Mouse (Mus musculus) stomach, postnatal 0 days (tissue): Measurements from ENCODE around the gene Laptm4a. TPM values are rescaled to one million over a fixed set of nuclear protein-coding genes. Genes with fewer than 3 reads are reported as not detected.

Source experiments
- ATAC-seq: fragments of 200-750 bp; cut with Nextera tagmentation; 2 replicates; pipeline ENCODE4 v1.8.0; 2017; ENCODE audit not compliant: low FRiP score, low TSS enrichment
- DNase-seq: peaks from one replicate; pipeline ENCODE4 v3.0.0-alpha.2; 2016; ENCODE audit warnings: low spot score
- H3K27ac ChIP-seq: fragments of 300-500 bp; sonication (generic); replicated peaks from 2 replicates; pipeline ENCODE4 v1.5.1; 2014; ENCODE audit warnings: mild to moderate bottlenecking, control low read depth
- H3K27me3 ChIP-seq: fragments of 300-500 bp; sonication (generic); 2 replicates; pipeline ENCODE4 v1.6.1; 2014; ENCODE audit warnings: low read length; ENCODE audit not compliant: control insufficient read depth, insufficient read depth
- H3K36me3 ChIP-seq: fragments of 300-500 bp; sonication (generic); 2 replicates; pipeline ENCODE4 v1.6.1; 2014; ENCODE audit warnings: low read length, mixed read lengths; ENCODE audit not compliant: control insufficient read depth, insufficient read depth
- H3K4me1 ChIP-seq: fragments of 300-500 bp; sonication (generic); replicated peaks from 2 replicates; pipeline ENCODE4 v1.6.1; 2014; ENCODE audit warnings: antibody characterized with exemption; ENCODE audit not compliant: control insufficient read depth, insufficient read depth
- H3K4me2 ChIP-seq: fragments of 300-500 bp; sonication (generic); replicated peaks from 2 replicates; pipeline ENCODE4 v1.6.1; 2014; ENCODE audit warnings: low read depth, mild to moderate bottlenecking, control low read depth, moderate library complexity
- H3K4me3 ChIP-seq: fragments of 300-500 bp; sonication (generic); 2 replicates; pipeline ENCODE4 v1.5.1; 2014; ENCODE audit warnings: low read depth, low read length, control low read depth
- H3K9ac ChIP-seq: fragments of 300-500 bp; sonication (generic); 2 replicates; pipeline ENCODE4 v1.6.1; 2014; ENCODE audit warnings: mild to moderate bottlenecking, low read length, control low read depth, mixed read lengths
- H3K9me3 ChIP-seq: fragments of 300-500 bp; sonication (generic); 2 replicates; pipeline ENCODE4 v1.6.1; 2016; ENCODE audit warnings: low read length; ENCODE audit not compliant: control insufficient read depth
- CTCF ChIP-seq: IDR thresholded peaks from 2 replicates; pipeline ENCODE4 v1.5.1; 2016; ENCODE audit warnings: antibody characterized with exemption, low read depth, mild to moderate bottlenecking, moderate library complexity
- EP300 ChIP-seq: optimal IDR thresholded peaks from 2 replicates; pipeline ENCODE3; 2016; ENCODE audit warnings: antibody characterized with exemption
- WGBS: fragments of 180-500 bp; shearing (Covaris S2); extraction: QIAGEN DNeasy Blood & Tissue Kit; methylation state at CpG from one replicate; pipeline ENCODE4 v1.1.7; 2014; 5-methylcytosine and 5-hydroxymethylcytosine counted together
- polyA plus RNA-seq: library from polyadenylated mRNA; unstranded; fragments of >200 nt; fragmentation: Nextera tagmentation; extraction: Ambion mirVana; gene quantifications from 2 replicates; pipeline ENCODE4 v1.2.1, GENCODE M21; 2015

Laptm4a gene
- polyA plus RNA-seq, 1 experiment from 2014 or later = 327 TPM

GRCm38 (mm10) chr12:8940011-8941005 is 18.8 kb downstream of the Laptm4a start:
- Histone ChIP-seq H3K4me2 (no peak overlapping the region), H3K36me3 (peaks cover 12% of the 10 kb centered on the region; the same call in 1 of the 2 replicates), H3K9me3 (no peaks in the 10 kb centered on the region), H3K27ac (no peak overlapping the region), H3K27me3 (no peaks in the 10 kb centered on the region), H3K4me1 (no peaks in the 10 kb centered on the region), H3K4me3 (no peak overlapping the region), H3K9ac (no peak overlapping the region)
- no peak for TF ChIP-seq EP300
- TF ChIP-seq CTCF = no peak
- no peak for DNase-seq
- WGBS = 69% methylated on average over 12 of the region's 12 CpGs
- no peak for ATAC-seq

- H3K4me1 ChIP-seq = no peaks in the 10 kb centered on the region
- 68% methylated on average over 4 of the region's 4 CpGs for WGBS
- no peaks in the 10 kb centered on the region for H3K9me3 ChIP-seq
- peaks cover 12% of the 10 kb centered on the region; the same call in 1 of the 2 replicates for H3K36me3 ChIP-seq
- H3K27ac ChIP-seq = no peak overlapping the region
- H3K4me2 ChIP-seq = no peak overlapping the region
- ATAC-seq = no peak
- no peak overlapping the region for H3K9ac ChIP-seq
- no peak for DNase-seq
- no peak overlapping the region for H3K4me3 ChIP-seq
- no peak for TF ChIP-seq CTCF
- TF ChIP-seq EP300 = no peak
- no peaks in the 10 kb centered on the region for H3K27me3 ChIP-seq
These were observed 19.7 kb downstream of the Laptm4a start for GRCm38 (mm10) chr12:8941131-8941615.

GRCm38 (mm10) chr12:8941699-8942392 is 20.4 kb downstream of the Laptm4a start:
- no peak for DNase-seq
- ATAC-seq = no peak
- TF ChIP-seq CTCF (no peak), EP300 (no peak)
- H3K4me3 ChIP-seq = no peak overlapping the region
- H3K9me3 ChIP-seq = no peaks in the 10 kb centered on the region
- H3K27me3 ChIP-seq = no peaks in the 10 kb centered on the region
- H3K27ac ChIP-seq = no peak overlapping the region
- H3K4me1 ChIP-seq = no peaks in the 10 kb centered on the region
- no peak overlapping the region for H3K4me2 ChIP-seq
- peaks cover 12% of the 10 kb centered on the region; the same call in 1 of the 2 replicates for H3K36me3 ChIP-seq
- 50% methylated on average over 4 of the region's 4 CpGs for whole genome bisulfite sequencing
- no peak overlapping the region for H3K9ac ChIP-seq

- no peaks in the 10 kb centered on the region for H3K36me3 ChIP-seq
- H3K9ac ChIP-seq = no peak overlapping the region
- no peaks in the 10 kb centered on the region for H3K27me3 ChIP-seq
- ATAC-seq = no peak
- WGBS = 48% methylated on average over 9 of the region's 9 CpGs
- no peak for TF ChIP-seq CTCF
- TF ChIP-seq EP300 = no peak
- no peak for DNase-seq
- no peak overlapping the region; the same call in 1 of the 2 replicates for H3K4me3 ChIP-seq
- no peak overlapping the region for H3K27ac ChIP-seq
- peak overlapping the region; percentile 90 for H3K4me2 ChIP-seq
- H3K4me1 ChIP-seq = peaks cover 5% of the 10 kb centered on the region; the same call in 1 of the 2 replicates
- no peaks in the 10 kb centered on the region for H3K9me3 ChIP-seq
These were observed 25.7 kb downstream of the Laptm4a start for GRCm38 (mm10) chr12:8947163-8947562.

GRCm38 (mm10) chr12:8947714-8948464 is 26.4 kb downstream of the Laptm4a start, which contains the start of gene Matn3:
TSS of gene Matn3 (plus strand) at chr12:8947929.
- TF ChIP-seq CTCF (peak; percentile 40; the same call in 1 of the 2 replicates), EP300 (no peak)
- H3K9ac ChIP-seq = peak within 1 kb of the TSS; percentile 59
- H3K36me3 ChIP-seq = no peaks in the 10 kb centered on the region
- peaks cover 5% of the 10 kb centered on the region; the same call in 1 of the 2 replicates for H3K4me1 ChIP-seq
- DNase-seq = peak; percentile 87
- H3K27me3 ChIP-seq = no peaks in the 10 kb centered on the region
- no peaks in the 10 kb centered on the region for H3K9me3 ChIP-seq
- H3K4me3 ChIP-seq = peak within 1 kb of the TSS; percentile 43
- WGBS = 2% methylated on average over 42 of the region's 42 CpGs
- H3K4me2 ChIP-seq = peak within 1 kb of the TSS; percentile 90
- H3K27ac ChIP-seq = no peak within 1 kb of the TSS
- ATAC-seq = peak; percentile 87
